Mouse (Mus musculus) heart, adult 8-10 months (tissue): ENCODE results near the gene Fam222b. TPM values are rescaled to one million over a fixed set of nuclear protein-coding genes. Genes with fewer than 3 reads are reported as not detected.
"Not testable (repeated sequence)": the region's sequence is repeated elsewhere in the genome, so short reads cannot be mapped to it uniquely, and the experiment has no call there.

Experiments
- DNase-seq: peaks from one replicate; pipeline ENCODE4 v3.0.0; 2022; ENCODE audit warnings: low spot score
- total RNA-seq, 4 experiments: library from RNA; stranded (reverse); gene quantifications; 2 replicates each; pipeline ENCODE4 v1.2.4; 2022

Gene Fam222b
- total RNA-seq, result 10 to 100 TPM; 10.1 to 14.1 (median 12.5) TPM

DNA sequence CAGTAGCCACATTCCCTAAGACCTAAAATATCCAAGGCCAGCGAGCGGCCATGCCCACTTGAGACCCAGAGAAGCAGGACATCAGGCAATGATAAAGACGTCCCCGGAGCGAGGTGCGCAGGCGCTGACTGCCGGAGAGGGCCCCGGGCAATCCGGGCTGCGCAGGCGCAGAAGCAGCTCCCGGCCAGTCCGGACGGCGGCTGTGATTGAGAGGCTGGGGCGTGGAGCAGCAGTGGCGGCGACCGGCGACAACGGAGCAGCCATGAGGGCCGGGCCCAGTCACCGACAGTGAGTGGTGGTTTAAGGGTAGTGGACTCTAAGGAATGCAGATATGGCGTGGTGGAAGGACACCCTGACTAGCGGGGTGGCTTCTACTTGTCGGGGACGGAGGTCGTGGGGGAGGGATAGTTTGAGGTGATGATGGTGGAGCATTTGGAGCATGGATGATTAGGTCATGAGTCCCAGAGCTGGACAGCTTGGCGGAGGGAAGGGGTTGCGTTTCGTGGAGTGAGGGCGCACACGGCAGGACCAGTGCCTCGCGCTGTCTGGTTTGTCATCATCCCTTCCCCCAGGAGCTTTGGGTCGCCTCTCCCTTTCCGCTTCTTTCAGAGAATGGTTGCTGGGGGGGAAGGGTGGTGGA is at the start of gene Fam222b:
Gene Fam222b, plus strand, starts transcription at position 157 of the 640 bp plus-strand sequence.
- peak; percentile 92 for DNase-seq

DNA sequence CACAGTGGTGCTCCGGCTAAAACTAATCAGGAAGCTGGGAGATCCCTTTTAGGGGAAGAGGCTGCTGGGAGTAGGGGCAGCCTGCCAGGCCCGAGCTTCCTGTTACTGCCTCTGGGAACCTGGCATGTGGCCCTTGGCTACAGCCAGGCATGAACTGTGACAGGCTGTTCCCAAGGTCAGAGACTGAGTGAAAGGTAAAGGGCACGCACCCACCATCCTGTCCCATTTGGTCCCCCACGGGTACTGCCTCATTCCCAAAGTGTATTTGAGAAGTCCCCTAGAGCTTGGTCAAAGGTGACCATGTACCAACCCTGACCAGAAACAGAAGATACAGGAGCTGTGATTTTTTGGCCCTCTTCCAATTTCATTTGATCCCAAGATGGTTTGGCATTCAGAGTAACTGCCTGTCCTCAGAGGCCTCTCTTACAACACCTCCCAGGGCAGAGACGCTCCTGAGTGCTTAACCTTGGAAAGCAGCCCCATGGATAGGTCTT is 49.7 kb upstream of the Fam222b start:
- peak; percentile 87 for DNase-seq

DNA sequence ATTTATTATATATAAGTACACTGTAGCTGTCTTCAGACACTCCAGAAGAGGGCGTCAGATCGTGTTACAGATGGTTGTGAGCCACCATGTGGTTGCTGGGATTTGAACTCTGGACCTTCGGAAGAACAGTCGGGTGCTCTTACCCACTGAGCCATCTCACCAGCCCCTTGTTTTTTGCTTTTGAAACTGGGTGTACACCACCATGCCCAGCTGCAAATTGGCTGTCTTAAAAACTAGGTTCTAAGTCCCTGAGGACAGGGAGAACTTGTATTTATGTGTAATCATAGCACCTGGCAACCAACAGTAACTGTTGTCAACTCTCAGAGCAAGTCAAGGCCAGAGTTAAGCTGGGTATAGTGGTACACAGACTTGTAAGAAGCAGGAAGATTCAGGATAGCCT is 45.8 kb upstream of the Fam222b start:
- DNase-seq, result not testable (repeated sequence)

DNA sequence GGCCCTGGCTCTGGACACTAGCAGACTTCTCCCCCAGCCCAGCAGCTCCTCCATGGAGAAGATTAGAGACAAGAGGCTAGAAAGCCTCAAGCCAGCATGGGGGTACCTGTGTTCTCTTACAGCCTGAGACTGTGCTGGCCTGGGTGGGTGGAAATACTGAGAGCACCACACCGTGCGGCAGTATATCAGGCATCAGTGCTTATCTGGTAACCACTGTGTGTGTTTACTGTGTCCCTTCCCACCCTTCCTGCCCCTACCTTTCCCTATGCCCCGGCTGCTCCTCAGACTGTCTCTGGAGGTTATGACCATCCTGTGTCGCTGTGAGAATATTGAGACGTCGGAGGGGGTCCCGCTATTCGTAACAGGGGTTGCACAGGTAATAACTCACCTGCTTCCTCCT is 41.4 kb upstream of the Fam222b start:
- DNase-seq, result no peak

DNA sequence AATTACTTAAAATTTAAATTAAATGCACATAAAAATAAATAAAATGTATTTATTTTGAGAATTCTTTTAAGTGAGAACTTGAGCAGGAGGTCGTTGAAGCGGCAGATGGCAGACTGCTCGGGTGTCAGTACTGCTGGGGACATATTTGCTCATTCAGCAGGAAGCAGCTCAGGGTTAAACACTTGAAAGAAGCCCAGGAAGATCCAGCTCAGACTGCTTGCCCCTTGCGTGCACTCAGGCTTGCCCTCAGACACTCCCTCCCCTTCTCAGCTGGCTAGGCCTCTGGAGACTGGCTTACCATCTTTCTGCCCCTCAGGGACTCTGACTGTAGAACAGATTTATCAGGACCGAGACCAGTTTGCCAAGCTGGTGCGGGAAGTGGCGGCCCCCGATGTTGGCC is 37.5 kb upstream of the Fam222b start:
- DNase-seq, result no peak

DNA sequence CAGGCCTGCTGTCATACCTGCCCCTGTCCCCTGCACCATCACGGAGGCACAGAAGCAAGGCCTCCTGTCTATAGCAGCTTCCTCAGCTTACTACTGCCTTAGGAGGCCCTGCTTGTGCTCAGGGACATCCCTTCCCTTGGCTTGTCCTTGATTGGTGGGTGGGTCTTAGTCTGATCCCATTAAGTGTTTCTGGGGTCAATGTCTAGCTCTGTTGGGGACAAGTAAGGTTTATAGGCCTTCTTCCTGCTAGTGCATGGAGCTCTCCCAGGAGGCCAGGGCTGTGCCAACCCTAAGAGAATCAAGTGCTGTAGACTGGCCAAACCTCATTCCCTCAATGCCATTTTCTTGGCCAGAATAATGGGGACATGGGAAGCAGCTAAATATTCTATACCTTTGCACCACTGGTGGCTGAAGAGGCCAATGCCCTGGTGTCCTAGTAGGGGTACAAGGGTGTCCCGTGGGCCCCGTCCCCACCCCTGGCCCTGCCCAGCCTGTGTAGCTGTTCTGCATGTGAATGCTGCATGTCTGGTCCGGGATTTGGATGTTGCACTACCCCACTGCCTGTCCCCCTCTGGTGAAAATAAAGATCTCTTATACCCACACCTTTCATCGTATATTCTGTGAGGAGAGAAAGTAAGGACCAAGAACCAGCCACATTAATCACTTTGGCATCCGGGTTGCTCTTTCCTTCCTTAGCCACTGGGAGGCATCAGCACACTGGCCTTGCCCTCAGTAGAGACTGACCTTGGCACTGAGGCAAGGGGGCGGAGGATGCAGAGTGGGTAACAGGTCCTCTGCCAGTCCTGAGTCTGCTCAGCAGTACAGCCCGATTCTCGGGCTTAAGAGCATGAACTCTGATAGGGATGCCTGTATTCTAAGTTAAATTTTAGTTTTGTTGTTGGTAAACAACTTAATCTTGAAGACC is 34.4 kb upstream of the Fam222b start:
- peak; percentile 65 for DNase-seq

DNA sequence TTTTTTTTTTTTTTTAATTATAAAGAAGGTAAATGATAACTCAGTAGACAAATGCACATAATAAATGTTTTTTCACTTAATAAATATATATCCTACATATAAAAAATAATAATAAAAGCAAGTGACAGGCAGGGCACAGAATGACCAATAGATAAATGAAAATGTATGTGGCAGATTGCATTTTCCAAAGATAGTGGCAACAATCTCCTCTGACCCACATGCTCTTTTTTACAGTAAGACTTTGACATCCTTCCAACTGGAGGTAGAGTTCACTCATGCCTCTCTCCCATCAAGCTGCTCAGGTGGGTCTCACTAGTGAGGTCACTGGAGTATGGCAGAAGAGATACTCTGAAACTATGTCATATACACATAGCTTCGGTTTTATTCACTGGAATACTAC is 31.9 kb upstream of the Fam222b start:
- no peak for DNase-seq

DNA sequence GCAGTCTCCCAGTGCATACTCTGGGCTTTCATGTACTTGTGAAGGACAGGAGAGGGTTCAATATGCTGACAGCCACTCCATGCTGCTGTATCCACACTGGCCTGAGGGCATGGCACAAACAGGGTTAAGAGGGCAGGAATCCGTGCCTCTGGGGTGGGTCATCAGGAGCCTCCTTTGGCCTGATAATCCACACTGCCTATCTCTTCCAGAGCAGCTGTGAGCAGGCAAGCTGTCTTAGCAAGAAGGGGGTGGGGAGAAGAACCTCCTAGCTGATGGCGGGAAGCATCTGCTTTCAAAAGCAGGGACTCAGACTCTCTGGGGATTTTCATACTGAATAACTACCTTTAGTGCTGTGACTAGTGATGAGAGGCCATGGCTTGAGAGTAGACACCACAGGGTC is 28.6 kb upstream of the Fam222b start:
- no peak for DNase-seq

DNA sequence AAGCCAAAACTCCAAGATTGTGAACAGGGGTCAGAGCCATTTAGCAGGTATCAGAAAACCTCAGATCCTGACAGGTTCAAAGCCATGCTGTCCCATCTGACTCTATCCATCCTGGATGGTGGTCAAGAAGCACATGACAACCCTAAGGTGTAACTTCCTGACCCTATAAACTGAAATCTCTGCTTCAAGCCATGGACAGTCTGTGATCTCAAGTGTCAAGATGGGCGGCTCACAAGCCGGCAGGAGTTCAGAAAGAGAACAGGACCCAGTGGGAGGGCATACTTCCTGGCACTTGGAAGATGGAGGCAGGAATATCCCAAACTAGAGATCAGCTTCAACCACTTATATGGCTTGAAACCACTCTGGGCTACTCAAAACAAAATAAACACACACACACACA is 27.8 kb upstream of the Fam222b start:
- DNase-seq, result no peak

DNA sequence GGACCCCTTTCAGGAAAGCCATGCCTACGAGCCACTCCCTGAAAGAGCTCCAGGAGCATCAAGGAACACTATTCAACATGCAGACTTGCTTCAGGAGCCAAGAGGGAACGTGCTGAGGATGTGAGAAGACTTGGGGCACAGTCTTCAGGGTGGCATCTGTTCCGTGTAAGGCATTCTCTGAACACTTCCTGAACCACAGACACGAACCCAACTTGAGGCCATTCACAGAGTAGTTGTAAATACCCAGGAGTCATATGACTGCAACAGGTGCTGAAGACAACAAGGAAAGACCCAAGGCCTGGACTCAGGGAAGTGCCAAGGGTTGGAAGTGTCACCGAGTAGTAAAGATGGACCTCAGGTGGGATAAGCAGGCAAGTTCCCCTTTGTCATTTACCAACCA is 26.9 kb upstream of the Fam222b start:
- DNase-seq, result no peak

DNA sequence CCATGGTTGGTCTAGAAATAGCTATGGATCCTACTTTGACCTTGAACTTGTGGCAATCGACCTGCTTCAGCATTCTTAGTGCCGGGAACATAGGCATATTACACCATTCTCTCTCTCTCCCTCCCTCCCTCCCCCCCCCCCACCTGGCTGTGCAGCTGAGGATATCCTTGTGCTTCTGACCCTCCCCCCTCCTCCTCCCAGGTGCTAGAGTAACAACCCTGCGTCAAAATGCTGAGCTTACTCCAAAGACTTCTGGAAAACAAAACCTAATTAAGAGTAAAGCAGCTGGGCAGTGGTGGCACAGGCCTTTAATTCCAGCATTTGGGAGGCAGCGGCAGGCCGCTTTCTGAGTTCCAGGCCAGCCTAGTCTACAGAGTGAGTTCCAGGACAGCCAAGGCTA is 25.3 kb upstream of the Fam222b start:
- no peak for DNase-seq

DNA sequence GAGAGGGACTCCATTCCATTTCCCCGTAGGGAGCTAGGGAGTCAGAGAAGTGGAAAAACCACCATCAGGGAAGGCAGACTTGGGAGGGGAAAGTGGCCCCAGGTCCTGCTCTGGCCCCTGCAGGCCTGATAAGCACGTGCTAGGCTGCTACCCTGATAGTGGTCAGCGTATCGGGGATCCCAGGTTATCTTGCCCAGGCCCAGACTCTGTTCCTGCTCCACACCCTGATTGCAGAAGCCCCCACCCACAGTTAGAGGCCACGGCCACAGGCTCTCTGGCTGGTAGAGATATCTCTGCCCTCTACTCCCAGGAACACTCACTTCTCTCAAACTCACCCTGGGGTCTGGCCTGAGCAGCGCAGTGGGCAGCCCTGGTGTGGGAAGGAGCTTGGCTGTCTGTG is 24.8 kb upstream of the Fam222b start:
- no peak for DNase-seq

DNA sequence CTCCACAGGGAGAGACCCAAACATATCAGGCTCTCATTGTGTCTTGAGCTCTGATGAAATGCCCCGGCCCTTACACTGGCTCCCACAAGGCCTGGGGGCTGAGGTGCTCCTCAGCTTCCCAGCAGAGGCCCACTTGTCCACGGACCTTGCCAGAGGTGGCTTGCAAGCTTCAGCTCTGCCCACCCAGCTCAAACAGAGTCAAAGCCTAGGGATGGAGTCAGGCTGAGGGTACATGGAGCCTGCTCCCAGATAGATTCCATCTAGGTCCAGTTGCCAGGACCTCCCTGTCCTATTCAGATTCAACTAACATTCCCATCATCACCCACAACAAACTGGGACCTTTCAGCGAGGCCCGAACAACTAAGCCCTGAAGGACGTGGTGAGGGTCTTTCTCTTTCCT is 22.5 kb upstream of the Fam222b start:
- no peak for DNase-seq

DNA sequence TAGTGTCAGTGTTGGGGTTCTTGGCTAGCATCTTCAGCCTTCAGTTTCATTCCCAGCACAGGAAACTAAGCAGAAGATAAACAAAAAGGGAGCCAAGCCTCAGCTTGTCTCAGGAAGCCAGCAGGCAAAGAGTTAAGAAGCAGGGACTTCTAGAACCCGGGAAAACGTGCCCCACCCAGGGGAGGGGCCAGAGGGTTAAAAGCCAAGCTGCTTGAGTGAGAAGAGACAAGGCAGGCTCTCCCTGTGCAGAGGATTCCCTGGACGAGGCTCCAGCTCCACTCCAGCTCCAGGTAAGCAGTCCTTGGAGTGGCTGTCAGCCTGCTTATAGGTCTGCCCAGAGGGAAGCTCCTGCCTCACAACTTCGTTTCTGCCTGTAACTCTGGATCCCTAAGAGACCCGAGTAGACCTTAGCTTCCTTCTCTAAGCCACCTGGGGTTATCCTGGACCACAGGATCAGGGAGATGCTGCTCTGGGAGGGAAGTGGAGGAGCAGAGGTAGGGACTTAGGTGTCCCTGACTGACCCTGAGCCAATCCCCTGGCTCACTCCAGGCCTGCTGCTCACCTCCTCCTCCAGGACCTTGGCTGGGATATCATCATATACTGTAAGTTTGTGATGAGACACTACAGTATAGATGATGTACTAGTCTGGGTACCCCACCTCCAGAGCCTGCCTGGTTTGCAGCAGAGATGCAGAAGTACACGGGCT is 21.9 kb upstream of the Fam222b start:
- DNase-seq, result no peak

DNA sequence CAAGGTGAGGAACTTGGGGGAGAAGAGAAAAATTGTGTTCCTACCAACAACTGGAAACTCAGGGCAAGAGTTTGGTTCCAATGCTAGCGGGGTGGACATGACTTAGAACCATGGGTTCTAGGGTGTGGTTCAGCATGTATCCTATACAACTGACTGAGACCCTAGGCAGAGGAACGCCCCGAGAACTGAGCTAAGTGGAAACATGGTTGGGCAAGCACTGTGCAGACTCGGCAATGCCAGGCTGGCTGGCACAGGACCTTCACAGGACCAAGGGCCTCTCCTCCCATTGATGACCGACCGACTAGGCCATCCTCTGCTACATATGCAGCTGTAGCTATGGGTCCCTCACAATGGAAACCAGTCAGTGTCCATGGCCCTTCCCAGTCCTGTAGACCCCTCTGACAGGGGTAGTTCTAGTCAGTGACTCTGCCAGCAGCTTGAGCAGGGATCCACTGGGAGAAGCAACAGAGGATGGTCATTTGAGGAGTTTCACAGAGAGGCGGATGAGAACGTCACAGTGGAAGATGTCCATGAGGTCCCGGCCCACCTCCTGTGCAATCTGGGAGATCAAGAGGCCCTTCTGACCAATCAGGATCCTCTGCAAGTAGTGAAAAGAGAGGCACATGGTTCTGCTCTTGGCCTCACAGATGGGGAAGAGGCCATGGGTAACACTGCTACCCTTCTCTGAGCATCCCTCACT is 20.7 kb upstream of the Fam222b start:
- no peak for DNase-seq

DNA sequence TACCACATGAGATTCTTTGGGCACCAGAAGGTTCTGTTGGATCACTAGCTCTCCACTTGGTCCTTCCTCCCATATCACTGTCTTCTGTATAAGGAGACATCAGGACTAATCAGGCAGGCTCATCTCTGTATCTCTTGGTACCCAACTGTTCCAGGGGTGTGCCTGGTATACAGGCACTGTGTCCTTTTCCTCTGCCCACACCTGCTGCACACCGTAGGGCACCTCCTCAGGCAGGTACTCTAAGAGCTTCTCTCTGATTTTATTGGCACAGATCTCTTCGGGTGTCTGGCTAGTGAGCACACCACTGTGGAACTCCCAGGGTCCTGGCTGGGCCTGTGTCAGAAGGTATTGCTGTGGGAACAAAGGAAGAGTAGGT is 20.2 kb upstream of the Fam222b start:
- DNase-seq, result no peak

DNA sequence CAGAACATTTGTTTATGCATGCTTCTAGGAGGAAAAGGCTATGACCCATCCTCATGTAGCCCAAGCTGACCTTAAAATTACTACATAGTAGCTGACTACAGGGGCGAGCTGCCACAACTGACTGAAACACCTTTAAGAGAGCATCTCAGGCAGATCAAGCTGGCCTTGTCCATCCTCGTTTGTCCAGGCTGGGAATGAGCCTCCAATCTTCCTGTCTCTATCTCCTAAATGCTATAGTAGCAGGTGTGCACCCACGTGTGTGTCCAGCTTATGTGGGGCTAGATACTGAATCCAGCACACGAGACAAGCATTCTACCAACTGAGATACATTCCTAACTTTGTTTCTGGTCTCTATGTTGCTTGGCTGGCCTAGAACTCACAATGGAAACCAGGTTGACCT is 19.8 kb upstream of the Fam222b start:
- no peak for DNase-seq

DNA sequence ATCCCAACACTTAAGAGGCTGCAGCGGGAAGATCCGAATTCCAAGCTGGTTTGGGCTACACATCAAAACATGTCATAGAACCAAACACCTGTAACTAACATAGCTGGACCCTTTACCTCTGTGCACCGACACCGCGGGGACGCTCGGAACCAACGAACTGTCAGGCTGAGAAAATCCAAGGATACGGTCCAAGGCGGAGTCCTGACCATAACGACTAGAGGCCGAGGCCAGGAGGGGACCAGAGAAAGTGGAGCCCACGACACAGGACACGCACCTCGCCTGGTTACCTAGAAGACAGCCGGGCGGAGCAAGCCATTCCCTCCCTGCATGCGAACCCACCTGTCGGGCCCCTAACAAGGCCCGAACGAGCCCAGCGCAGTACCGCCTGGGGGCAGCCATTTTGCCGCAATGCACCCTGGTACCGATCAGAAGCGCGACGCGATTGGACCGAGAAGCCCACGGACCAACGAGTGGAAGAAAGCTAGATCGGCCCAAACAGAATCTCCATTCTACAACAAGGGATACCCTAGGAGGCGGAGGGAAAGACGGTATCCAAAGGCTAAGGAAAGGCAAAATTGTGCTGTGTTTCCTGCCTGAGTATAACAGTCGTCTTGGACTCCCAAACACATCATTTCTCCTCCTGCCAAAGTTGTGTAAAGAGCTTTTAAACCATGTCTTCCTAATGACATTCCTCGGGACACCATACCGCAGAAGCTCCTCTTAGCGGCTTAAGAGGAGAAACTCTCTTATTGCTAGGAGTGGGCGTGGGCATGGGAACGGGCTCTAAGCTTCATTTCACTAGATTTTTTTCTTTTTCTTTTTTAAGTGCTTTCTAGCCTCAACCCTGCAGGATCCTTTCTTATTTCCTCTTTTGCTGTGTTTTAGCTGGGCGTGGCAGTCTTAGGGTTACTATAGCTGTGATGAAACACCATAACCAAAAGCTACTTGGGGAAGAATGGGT is 14.2 kb upstream of the Fam222b start, which contains the start of gene Eral1:
Gene Eral1, minus strand, starts transcription at position 423 of the 961 bp plus-strand sequence.
- DNase-seq, result peak; percentile 86

DNA sequence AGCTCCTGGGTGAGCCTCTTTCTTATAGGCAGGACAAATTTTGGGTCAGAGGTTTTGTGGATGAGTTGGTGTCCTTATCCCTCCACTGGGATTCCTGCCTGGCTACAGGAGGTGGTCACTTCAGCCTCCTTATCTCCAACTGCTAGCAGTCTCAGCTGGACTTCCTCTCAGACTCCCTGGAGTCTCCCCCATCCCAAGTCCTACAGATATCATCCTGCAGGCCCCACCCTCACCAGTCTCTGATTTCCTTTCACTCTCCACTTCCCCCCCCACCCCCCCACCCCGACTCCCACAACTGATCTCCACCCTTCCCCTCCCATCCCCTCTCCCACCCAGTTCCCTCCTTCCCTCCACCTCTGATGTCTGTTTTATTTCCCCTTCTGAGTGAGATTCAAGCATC is 10.9 kb upstream of the Fam222b start:
- no peak for DNase-seq

DNA sequence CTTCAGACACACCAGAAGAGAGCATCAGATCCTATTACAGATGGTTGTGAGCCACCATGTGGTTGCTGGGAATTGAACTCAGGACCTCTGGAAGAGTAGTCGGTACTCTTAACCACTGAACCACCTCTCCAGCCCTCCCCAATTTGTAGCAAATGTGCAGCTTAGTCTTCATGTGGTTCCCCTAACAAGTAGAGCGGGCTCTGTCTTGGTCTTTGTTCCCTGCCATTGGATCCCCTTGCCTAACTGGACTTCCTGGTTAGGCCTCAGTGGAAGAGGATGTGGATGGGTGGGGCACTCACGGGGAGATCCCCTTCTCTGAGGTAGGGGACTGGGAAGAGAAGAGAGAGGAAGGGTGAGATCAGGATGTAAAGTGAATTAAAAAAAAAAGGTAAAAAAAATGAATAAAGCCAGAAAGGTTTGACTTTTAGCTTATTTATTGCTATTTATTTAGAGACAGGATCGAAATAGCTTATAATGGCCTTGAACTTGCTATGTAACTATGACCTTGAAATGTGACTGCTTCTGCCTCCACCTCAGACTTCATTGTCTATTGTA is 7.5 kb upstream of the Fam222b start:
- DNase-seq, result no peak
